Mouse (Mus musculus) erythroblast, embryonic 14.5 days (primary cell): Measurements from ENCODE around the gene Exoc4.

Experiments
- GATA1 ChIP-seq: IDR thresholded peaks from 2 replicates; pipeline ENCODE4 v1.6.1; 2012; ENCODE audit warnings: low read length, inconsistent platforms, mixed read lengths
- TAL1 ChIP-seq: IDR thresholded peaks from 3 replicates; pipeline ENCODE4 v1.6.1; 2012; ENCODE audit warnings: low read length, inconsistent platforms, mixed read lengths

GRCm38 (mm10) chr6:33872192-33872591 lies 623.3 kb downstream of the Exoc4 start:
- TF ChIP-seq TAL1: no peak
- no peak for TF ChIP-seq GATA1
